Mouse (Mus musculus) myocyte (in vitro differentiated cells): ENCODE measurements around the gene Cep95.

Source experiments
- CEBPB ChIP-seq: IDR thresholded peaks from 2 replicates; pipeline ENCODE4 v1.6.1; 2011; ENCODE audit warnings: mild to moderate bottlenecking, moderate library complexity; ENCODE audit not compliant: poor library complexity, insufficient read depth, severe bottlenecking
- MAX ChIP-seq: IDR thresholded peaks from one replicate; pipeline ENCODE4 v1.6.1; 2011; ENCODE audit warnings: low read depth, mild to moderate bottlenecking, control low read depth
- MYOG ChIP-seq, 3 experiments: IDR thresholded peaks; one replicate each; pipeline ENCODE4 v1.6.1; 2011; ENCODE audit warnings: control low read depth in 2 of 3, low read depth in 2 of 3, mild to moderate bottlenecking in 2 of 3; ENCODE audit not compliant: insufficient read length in 2 of 3, control insufficient read depth in 1 of 3, insufficient read depth in 1 of 3
- POLR2A ChIP-seq: IDR thresholded peaks from one replicate; pipeline ENCODE4 v1.6.1; 2011; ENCODE audit warnings: low read depth, mild to moderate bottlenecking, control low read depth, moderate library complexity; ENCODE audit not compliant: insufficient read length
- POLR2AphosphoS2 ChIP-seq: IDR thresholded peaks from one replicate; pipeline ENCODE4 v1.6.1; 2011; ENCODE audit warnings: low read depth, control low read depth; ENCODE audit not compliant: insufficient read length
- TCF12 ChIP-seq: IDR thresholded peaks from one replicate; pipeline ENCODE4 v1.6.1; 2011; ENCODE audit warnings: mild to moderate bottlenecking, control low read depth; ENCODE audit not compliant: poor library complexity, insufficient read depth, severe bottlenecking
- USF1 ChIP-seq: IDR thresholded peaks from one replicate; pipeline ENCODE4 v1.6.1; 2011; ENCODE audit warnings: low read depth, mild to moderate bottlenecking, control low read depth, moderate library complexity

- TF ChIP-seq POLR2A (no peak), CEBPB (no peak), USF1 (no peak), TCF12 (no peak), MAX (no peak), POLR2AphosphoS2 (no peak), MYOG (IDR thresholded peaks at IDR 0.05; ENCODE audit: control insufficient read depth in 1 of 3, insufficient read depth in 1 of 3, insufficient read length in 2 of 3, low read depth in 2 of 3) (no peak)
Observed at GRCm38 (mm10) chr11:106780590-106781220, 8.3 kb upstream of the Cep95 start.
